8 mouse cellular contexts compared by ENCODE assay signal in genomic region chr7:19382166-19382541, GRCm38 (mm10). TPM values are rescaled to one million over a fixed set of nuclear protein-coding genes. Genes with fewer than 3 reads are reported as not detected.
DNase-seq lines count a peak whose midpoint lies in the region; ATAC-seq lines count a peak whose summit lies in the region.

No protein-coding gene starts in this region.

- peak overlapping the region; percentile 59; the same call in 1 of the 2 replicates for H3K27ac ChIP-seq in forebrain, embryonic 12.5 days
- no peak overlapping the region; the same call in 1 of the 2 replicates for H3K27ac ChIP-seq in limb, embryonic 15.5 days
- peak overlapping the region; percentile 68 for H3K27ac ChIP-seq in neural tube, embryonic 15.5 days (replicated peaks)

- peak; percentile 20 to 62 for DNase-seq in kidney, postnatal 36 days
- no peak for DNase-seq in kidney, adult 8-10 months
- DNase-seq in brain, adult 2 months (ENCODE audit: low read depth, low spot score) = peak; percentile 26
- no peak for DNase-seq in right cerebral cortex, adult 18-20 months
- no peak for DNase-seq in urinary bladder, adult 2 months (ENCODE audit: low spot score)

- peak overlapping the region; percentile 74 for H3K4me3 ChIP-seq in forebrain, embryonic 12.5 days (replicated peaks)
- peak overlapping the region; percentile 90 for H3K4me3 ChIP-seq in limb, embryonic 15.5 days
- H3K4me3 ChIP-seq in neural tube, embryonic 15.5 days (replicated peaks) = peak overlapping the region; percentile 93

- ATAC-seq in forebrain, embryonic 12.5 days (ENCODE audit: low FRiP score) = peak; percentile 67; the same call in 1 of the 2 replicates
- peak; percentile 31 for ATAC-seq in limb, embryonic 15.5 days (ENCODE audit: insufficient number of reproducible peaks, low FRiP score, low TSS enrichment, low read depth)
- ATAC-seq in neural tube, embryonic 15.5 days (ENCODE audit: low FRiP score) = peak; percentile 65

- H3K9me3 ChIP-seq in forebrain, embryonic 12.5 days = no peaks in the 10 kb centered on the region
- H3K9me3 ChIP-seq in limb, embryonic 15.5 days = no peaks in the 10 kb centered on the region
- no peaks in the 10 kb centered on the region for H3K9me3 ChIP-seq in neural tube, embryonic 15.5 days (replicated peaks)

- H3K36me3 ChIP-seq in forebrain, embryonic 12.5 days (replicated peaks) = peaks cover 34% of the 10 kb centered on the region
- H3K36me3 ChIP-seq in limb, embryonic 15.5 days = peaks cover 38% of the 10 kb centered on the region
- H3K36me3 ChIP-seq in neural tube, embryonic 15.5 days = peaks cover 33% of the 10 kb centered on the region

- peak overlapping the region; percentile 88 for H3K4me2 ChIP-seq in forebrain, embryonic 12.5 days
- peak overlapping the region; percentile 74 for H3K4me2 ChIP-seq in limb, embryonic 15.5 days
- H3K4me2 ChIP-seq in neural tube, embryonic 15.5 days = peak overlapping the region; percentile 74

- peaks cover 17% of the 10 kb centered on the region for H3K4me1 ChIP-seq in forebrain, embryonic 12.5 days
- peaks cover 21% of the 10 kb centered on the region for H3K4me1 ChIP-seq in limb, embryonic 15.5 days
- peaks cover 22% of the 10 kb centered on the region for H3K4me1 ChIP-seq in neural tube, embryonic 15.5 days

- H3K27me3 ChIP-seq in forebrain, embryonic 12.5 days = no peaks in the 10 kb centered on the region
- no peaks in the 10 kb centered on the region for H3K27me3 ChIP-seq in limb, embryonic 15.5 days
- no peaks in the 10 kb centered on the region for H3K27me3 ChIP-seq in neural tube, embryonic 15.5 days (replicated peaks)

- peak overlapping the region; percentile 90 for H3K9ac ChIP-seq in forebrain, embryonic 12.5 days
- H3K9ac ChIP-seq in limb, embryonic 15.5 days = peak overlapping the region; percentile 74
- H3K9ac ChIP-seq in neural tube, embryonic 15.5 days (replicated peaks) = peak overlapping the region; percentile 90

- WGBS in forebrain, embryonic 12.5 days = under 1% methylated on average over 37 of the region's 37 CpGs
- WGBS in limb, embryonic 15.5 days = under 1% methylated on average over 37 of the region's 37 CpGs
- under 1% methylated on average over 35 of the region's 37 CpGs for WGBS in neural tube, embryonic 15.5 days

RNA-seq across cellular contexts. Expression of gene Ercc2, which starts 0.3 kb away (rescaled TPM):
- 23.3 and 23.7 TPM in 2 replicates for polyA plus RNA-seq in forebrain, embryonic 12.5 days (2016; fragmentation: Nextera tagmentation; extraction: Ambion mirVana)
- polyA plus RNA-seq in limb, embryonic 15.5 days (2015; fragmentation: Nextera tagmentation; extraction: Ambion mirVana) = 14.0 and 14.9 TPM in 2 replicates
- polyA plus RNA-seq in neural tube, embryonic 15.5 days (2015; fragmentation: Nextera tagmentation; extraction: Ambion mirVana) = 21.6 and 22.2 TPM in 2 replicates
- 23.8 and 24.5 TPM in 2 replicates for polyA plus RNA-seq in urinary bladder, adult 2 months (2012; rRNA removed)

RNA-seq across cellular contexts. Expression of gene Klc3, which starts 21.8 kb away (rescaled TPM):
- polyA plus RNA-seq in forebrain, embryonic 12.5 days (2016; fragmentation: Nextera tagmentation; extraction: Ambion mirVana) = 2.8 and 5.4 TPM in 2 replicates
- polyA plus RNA-seq in limb, embryonic 15.5 days (2015; fragmentation: Nextera tagmentation; extraction: Ambion mirVana) = 37.5 and 37.6 TPM in 2 replicates
- 1.2 and 4.0 TPM in 2 replicates for polyA plus RNA-seq in neural tube, embryonic 15.5 days (2015; fragmentation: Nextera tagmentation; extraction: Ambion mirVana)
- 6.5 and 7.9 TPM in 2 replicates for polyA plus RNA-seq in urinary bladder, adult 2 months (2012; rRNA removed)

RNA-seq across cellular contexts. Expression of gene Ckm, which starts 22.4 kb away (rescaled TPM):
- not detected in 2 replicates for polyA plus RNA-seq in forebrain, embryonic 12.5 days (2016; fragmentation: Nextera tagmentation; extraction: Ambion mirVana)
- polyA plus RNA-seq in limb, embryonic 15.5 days (2015; fragmentation: Nextera tagmentation; extraction: Ambion mirVana) = 139 and 815 TPM in 2 replicates
- 16.6 and 38.6 TPM in 2 replicates for polyA plus RNA-seq in neural tube, embryonic 15.5 days (2015; fragmentation: Nextera tagmentation; extraction: Ambion mirVana)
- polyA plus RNA-seq in urinary bladder, adult 2 months (2012; rRNA removed) = 417 and 477 TPM in 2 replicates

RNA-seq across cellular contexts. Expression of gene Ppp1r13l, which starts 22.6 kb away (rescaled TPM):
- 4.8 and 5.3 TPM in 2 replicates for polyA plus RNA-seq in forebrain, embryonic 12.5 days (2016; fragmentation: Nextera tagmentation; extraction: Ambion mirVana)
- polyA plus RNA-seq in limb, embryonic 15.5 days (2015; fragmentation: Nextera tagmentation; extraction: Ambion mirVana) = 20.0 and 24.8 TPM in 2 replicates
- 1.9 and 2.1 TPM in 2 replicates for polyA plus RNA-seq in neural tube, embryonic 15.5 days (2015; fragmentation: Nextera tagmentation; extraction: Ambion mirVana)
- polyA plus RNA-seq in urinary bladder, adult 2 months (2012; rRNA removed) = 16.5 and 19.6 TPM in 2 replicates

RNA-seq across cellular contexts. Expression of gene Cd3eap, which starts 22.9 kb away (rescaled TPM):
- polyA plus RNA-seq in forebrain, embryonic 12.5 days (2016; fragmentation: Nextera tagmentation; extraction: Ambion mirVana) = 24.7 and 24.8 TPM in 2 replicates
- 32.9 and 34.2 TPM in 2 replicates for polyA plus RNA-seq in limb, embryonic 15.5 days (2015; fragmentation: Nextera tagmentation; extraction: Ambion mirVana)
- 22.2 and 23.0 TPM in 2 replicates for polyA plus RNA-seq in neural tube, embryonic 15.5 days (2015; fragmentation: Nextera tagmentation; extraction: Ambion mirVana)
- polyA plus RNA-seq in urinary bladder, adult 2 months (2012; rRNA removed) = 8.9 and 9.8 TPM in 2 replicates

Comparison
In these comparisons a context has a peak if more than half of its experiments do, and no peak if none do; other contexts are left out.
1. DNase-seq: peak in kidney, postnatal 36 days (2 of 2) and brain, adult 2 months (single experiment); none in kidney, adult 8-10 months (0 of 2), right cerebral cortex, adult 18-20 months (single experiment) and urinary bladder, adult 2 months (single experiment).
2. RNA of gene Ckm, which starts 22.4 kb away (polyA plus RNA-seq): 417 to 477 TPM in urinary bladder, adult 2 months, 139 to 815 TPM in limb, embryonic 15.5 days and 16.6 to 38.6 TPM in neural tube, embryonic 15.5 days; not detected in forebrain, embryonic 12.5 days; every median in the first group is over 10 times any median in the second.
3. Peak in every context shown above with its lines, with median percentiles within 50 percentile points of each other: ATAC-seq, H3K4me2 ChIP-seq, H3K4me3 ChIP-seq and H3K9ac ChIP-seq.